Mouse (Mus musculus) E14TG2a.4 (cell line): ENCODE measurements around the gene Zfand2a.

ENCODE experiments used
- H3K27me3 ChIP-seq: 2 replicates; pipeline ENCODE4 v1.6.1; 2014; ENCODE audit warnings: low read length, control low read depth; ENCODE audit not compliant: insufficient read depth
- H3K36me3 ChIP-seq: 2 replicates; pipeline ENCODE4 v1.6.1; 2014; ENCODE audit warnings: low read length, control low read depth; ENCODE audit not compliant: insufficient read depth
- H3K4me1 ChIP-seq: replicated peaks from 2 replicates; pipeline ENCODE4 v1.6.1; 2014; ENCODE audit warnings: low read depth, low read length, control low read depth
- H3K4me3 ChIP-seq: replicated peaks from 2 replicates; pipeline ENCODE4 v1.5.1; 2014; ENCODE audit warnings: mild to moderate bottlenecking, low read length
- H3K9me3 ChIP-seq: 2 replicates; pipeline ENCODE4 v1.6.1; 2014; ENCODE audit warnings: low read length, control low read depth
- CTCF ChIP-seq: conservative IDR thresholded peaks from 2 replicates; pipeline ENCODE4 v1.5.1; 2014; ENCODE audit warnings: low read length
- NANOG ChIP-seq: IDR thresholded peaks from 2 replicates; pipeline ENCODE4 v1.6.1; 2014; ENCODE audit warnings: borderline replicate concordance, low read length, mixed read lengths
- POU5F1 ChIP-seq: IDR thresholded peaks from 2 replicates; pipeline ENCODE4 v1.6.1; 2014; ENCODE audit warnings: low read length, borderline replicate concordance

The Zfand2a gene

GRCm38 (mm10) chr5:139484185-139484814, at the start of gene Zfand2a:
Gene Zfand2a, minus strand, starts transcription at chr5:139484549.
- Histone ChIP-seq H3K4me3 (peak within 1 kb of the TSS; percentile 99), H3K36me3 (peaks cover 37% of the 10 kb centered on the region), H3K4me1 (peaks cover 58% of the 10 kb centered on the region), H3K9me3 (peaks cover 9% of the 10 kb centered on the region; the same call in 1 of the 2 replicates), H3K27me3 (no peaks in the 10 kb centered on the region)
- no peak for TF ChIP-seq POU5F1
- no peak for TF ChIP-seq CTCF
- TF ChIP-seq NANOG = no peak

GRCm38 (mm10) chr5:139528851-139529250, 44.5 kb upstream of the Zfand2a start:
- Histone ChIP-seq H3K4me1 (peaks cover 15% of the 10 kb centered on the region; the same call in 1 of the 2 replicates), H3K4me3 (no peak overlapping the region), H3K9me3 (no peaks in the 10 kb centered on the region; the same call in 1 of the 2 replicates), H3K36me3 (no peaks in the 10 kb centered on the region), H3K27me3 (peaks cover 53% of the 10 kb centered on the region)
- TF ChIP-seq POU5F1 = no peak
- TF ChIP-seq CTCF = no peak
- no peak for TF ChIP-seq NANOG

GRCm38 (mm10) chr5:139521987-139522386, 37.6 kb upstream of the Zfand2a start:
- Histone ChIP-seq H3K27me3 (peaks cover 27% of the 10 kb centered on the region), H3K4me3 (no peak overlapping the region)
- TF ChIP-seq POU5F1 (no peak), NANOG (no peak), CTCF (no peak)

GRCm38 (mm10) chr5:139520069-139520834, 35.9 kb upstream of the Zfand2a start:
- TF ChIP-seq NANOG (no peak), POU5F1 (no peak), CTCF (no peak)
- Histone ChIP-seq H3K36me3 (no peaks in the 10 kb centered on the region), H3K4me1 (peaks cover 20% of the 10 kb centered on the region), H3K4me3 (no peak overlapping the region), H3K9me3 (no peaks in the 10 kb centered on the region), H3K27me3 (peaks cover 22% of the 10 kb centered on the region)

More at GRCm38 (mm10) chr5:139521987-139522386, 37.6 kb upstream of the Zfand2a start:
- no peaks in the 10 kb centered on the region; the same call in 1 of the 2 replicates for H3K9me3 ChIP-seq
- peaks cover 15% of the 10 kb centered on the region; the same call in 1 of the 2 replicates for H3K4me1 ChIP-seq
- no peaks in the 10 kb centered on the region for H3K36me3 ChIP-seq

GRCm38 (mm10) chr5:139516281-139516680, 31.9 kb upstream of the Zfand2a start:
- H3K4me3 ChIP-seq = no peak overlapping the region
- H3K27me3 ChIP-seq = peaks cover 32% of the 10 kb centered on the region
- TF ChIP-seq POU5F1 = no peak
- no peak for TF ChIP-seq CTCF
- no peak for TF ChIP-seq NANOG
- H3K9me3 ChIP-seq = no peaks in the 10 kb centered on the region
- no peaks in the 10 kb centered on the region for H3K36me3 ChIP-seq
- peaks cover 14% of the 10 kb centered on the region for H3K4me1 ChIP-seq

- Histone ChIP-seq H3K4me3 (no peak overlapping the region), H3K27me3 (peaks cover 39% of the 10 kb centered on the region), H3K9me3 (no peaks in the 10 kb centered on the region), H3K4me1 (peaks cover 23% of the 10 kb centered on the region), H3K36me3 (no peaks in the 10 kb centered on the region)
- TF ChIP-seq NANOG (no peak), POU5F1 (no peak), CTCF (no peak)
Measured at GRCm38 (mm10) chr5:139512201-139512600, 27.9 kb upstream of the Zfand2a start.

GRCm38 (mm10) chr5:139510682-139511366, 26.5 kb upstream of the Zfand2a start:
- no peaks in the 10 kb centered on the region for H3K9me3 ChIP-seq
- TF ChIP-seq POU5F1 = no peak
- no peak for TF ChIP-seq CTCF
- no peak for TF ChIP-seq NANOG
- peaks cover 26% of the 10 kb centered on the region for H3K4me1 ChIP-seq
- H3K27me3 ChIP-seq = peaks cover 43% of the 10 kb centered on the region
- H3K4me3 ChIP-seq = no peak overlapping the region
- no peaks in the 10 kb centered on the region for H3K36me3 ChIP-seq

GRCm38 (mm10) chr5:139506207-139506606, 21.9 kb upstream of the Zfand2a start:
- Histone ChIP-seq H3K4me3 (no peak overlapping the region), H3K27me3 (peaks cover 60% of the 10 kb centered on the region), H3K36me3 (no peaks in the 10 kb centered on the region), H3K4me1 (peaks cover 24% of the 10 kb centered on the region), H3K9me3 (no peaks in the 10 kb centered on the region)
- TF ChIP-seq POU5F1 (no peak), CTCF (no peak), NANOG (no peak)
